Mouse (Mus musculus) CH12.LX (cell line): Measurements from ENCODE around the gene Shmt1.

Experiments
- CTCF ChIP-seq, 2 experiments: IDR thresholded peaks in 1 of 2; conservative IDR thresholded peaks in 1 of 2; 2 replicates each; pipeline ENCODE4 v1.5.1; 2011 to 2012; ENCODE audit warnings: low read depth in 2 of 2, low read length in 2 of 2, improper control_type of control experiment in 1 of 2, inconsistent platforms in 1 of 2, mild to moderate bottlenecking in 1 of 2, moderate library complexity in 1 of 2
- MYC ChIP-seq: IDR thresholded peaks from 2 replicates; pipeline ENCODE4 v1.6.1; 2011; ENCODE audit warnings: low read depth, mild to moderate bottlenecking, improper control_type of control experiment, low read length
- POLR2A ChIP-seq: IDR thresholded peaks from 2 replicates; pipeline ENCODE4 v1.6.1; 2011; ENCODE audit warnings: low read depth, mild to moderate bottlenecking, improper control_type of control experiment, low read length
- ZKSCAN1 ChIP-seq: IDR thresholded peaks from 2 replicates; pipeline ENCODE4 v1.6.1; 2012; ENCODE audit warnings: low read depth, inconsistent platforms, low read length, improper control_type of control experiment, borderline replicate concordance

GRCm38 (mm10) chr11:60845415-60845814 lies 33.9 kb upstream of the Shmt1 start:
- TF ChIP-seq POLR2A (no peak), ZKSCAN1 (no peak), CTCF (conservative IDR thresholded peaks at IDR 0.05 in 1 of 2, IDR thresholded peaks at IDR 0.05 in 1 of 2; ENCODE audit: low read depth in 2 of 2, low read length in 2 of 2) (no peak), MYC (no peak)
